Mouse (Mus musculus) testis, adult 2 months (tissue): ENCODE results near the gene Gstm7. TPM values are rescaled to one million over a fixed set of nuclear protein-coding genes. Genes with fewer than 3 reads are reported as not detected.

ENCODE experiments used
- H3K27ac ChIP-seq: fragments of 200-500 bp; 2 replicates; pipeline ENCODE4 v1.5.1; 2012; ENCODE audit warnings: low read depth, low read length; ENCODE audit not compliant: control insufficient read depth, insufficient read depth
- H3K27me3 ChIP-seq: fragments of 200-500 bp; 2 replicates; pipeline ENCODE4 v1.6.1; 2012; ENCODE audit warnings: mild to moderate bottlenecking, low read length, moderate library complexity; ENCODE audit not compliant: control insufficient read depth, insufficient read depth
- H3K36me3 ChIP-seq: fragments of 200-500 bp; 2 replicates; pipeline ENCODE4 v1.6.1; 2012; ENCODE audit warnings: mild to moderate bottlenecking, low read length; ENCODE audit not compliant: control insufficient read depth, insufficient read depth
- H3K4me1 ChIP-seq: fragments of 200-500 bp; 2 replicates; pipeline ENCODE4 v1.6.1; 2012; ENCODE audit warnings: low read length; ENCODE audit not compliant: control insufficient read depth, insufficient read depth
- H3K4me3 ChIP-seq: fragments of 200-500 bp; 2 replicates; pipeline ENCODE4 v1.5.1; 2012; ENCODE audit warnings: low read depth, mild to moderate bottlenecking, low read length, moderate library complexity, mixed read lengths; ENCODE audit not compliant: control insufficient read depth
- CTCF ChIP-seq: fragments of 200-500 bp; IDR thresholded peaks from 2 replicates; pipeline ENCODE4 v1.5.1; 2012; ENCODE audit warnings: low read depth, mild to moderate bottlenecking, inconsistent platforms, low read length, moderate library complexity; ENCODE audit not compliant: control insufficient read depth, insufficient read depth, insufficient replicate concordance
- POLR2A ChIP-seq: fragments of 200-500 bp; IDR thresholded peaks from 2 replicates; pipeline ENCODE4 v1.6.1; 2012; ENCODE audit warnings: low read depth, mild to moderate bottlenecking, inconsistent platforms, low read length, moderate library complexity; ENCODE audit not compliant: control insufficient read depth
- polyA plus RNA-seq: library from polyadenylated mRNA; depleted of rRNA; stranded (reverse); fragments of >200 nt; gene quantifications from 2 replicates; pipeline ENCODE4 v1.2.3, GENCODE M21; 2012

Gstm7 gene
- polyA plus RNA-seq, 1 experiment: 85.5 TPM

DNA sequence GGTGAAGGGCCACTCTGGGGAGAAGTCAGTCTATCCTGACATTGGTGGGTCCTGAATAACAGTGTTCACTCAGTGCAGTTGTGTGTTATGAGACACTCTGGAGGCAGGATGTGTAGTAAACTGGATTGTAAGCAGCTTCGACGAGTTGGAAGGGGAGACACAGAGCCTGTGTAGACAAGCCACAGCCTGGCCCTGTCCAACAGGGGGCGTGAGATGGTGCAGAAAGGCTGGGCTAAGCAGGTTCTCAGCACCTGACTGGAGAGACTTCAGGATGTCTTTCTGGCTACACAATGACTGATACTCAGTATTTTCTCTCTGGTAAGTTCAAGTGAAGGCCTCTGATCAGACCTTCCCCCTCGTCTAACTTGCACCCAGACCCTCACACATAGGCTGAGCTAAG lies 14.1 kb upstream of the Gstm7 start:
- Histone ChIP-seq H3K36me3 (no peaks in the 10 kb centered on the region), H3K27ac (peak overlapping the region; percentile 73), H3K4me1 (peaks cover 6% of the 10 kb centered on the region), H3K27me3 (no peaks in the 10 kb centered on the region), H3K4me3 (no peak overlapping the region)
- no peak for TF ChIP-seq POLR2A
- no peak for TF ChIP-seq CTCF

- no peaks in the 10 kb centered on the region for H3K27me3 ChIP-seq
- no peaks in the 10 kb centered on the region for H3K36me3 ChIP-seq
- H3K4me3 ChIP-seq: peak within 1 kb of the TSS; percentile 50
- H3K27ac ChIP-seq: peak within 1 kb of the TSS; percentile 76
- TF ChIP-seq CTCF (peak; percentile 31; the same call in 1 of the 2 replicates), POLR2A (no peak)
- H3K4me1 ChIP-seq: peaks cover 6% of the 10 kb centered on the region
Observed at GRCm38 (mm10) chr3:107943239-107943990, 11.8 kb upstream of the Gstm7 start, which contains the start of gene Gstm6. TSS of gene Gstm6 (minus strand) at chr3:107943749.

DNA sequence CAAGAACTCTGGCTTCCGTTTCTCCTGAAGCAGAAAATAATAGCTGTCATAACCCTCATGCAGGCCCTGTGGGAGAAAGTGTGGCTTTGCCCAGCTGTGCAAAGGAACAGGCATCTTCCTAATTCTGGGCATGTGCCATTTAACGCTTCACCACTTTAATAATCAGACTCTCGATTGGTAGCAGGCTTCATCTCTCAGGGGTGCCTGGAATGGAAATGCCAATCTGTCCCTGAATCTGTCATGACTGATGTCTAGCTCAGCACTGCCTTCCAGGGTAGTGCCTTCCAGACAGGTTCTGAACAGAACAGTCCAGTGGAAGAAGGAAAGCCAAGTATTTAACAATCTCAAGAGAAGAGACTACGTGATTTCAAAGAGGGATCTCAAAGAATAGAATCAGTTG lies 9.6 kb upstream of the Gstm7 start:
- TF ChIP-seq CTCF: no peak
- TF ChIP-seq POLR2A: no peak
- Histone ChIP-seq H3K36me3 (no peaks in the 10 kb centered on the region), H3K27ac (peak overlapping the region; percentile 74), H3K4me1 (peaks cover 6% of the 10 kb centered on the region), H3K27me3 (no peaks in the 10 kb centered on the region), H3K4me3 (no peak overlapping the region)

DNA sequence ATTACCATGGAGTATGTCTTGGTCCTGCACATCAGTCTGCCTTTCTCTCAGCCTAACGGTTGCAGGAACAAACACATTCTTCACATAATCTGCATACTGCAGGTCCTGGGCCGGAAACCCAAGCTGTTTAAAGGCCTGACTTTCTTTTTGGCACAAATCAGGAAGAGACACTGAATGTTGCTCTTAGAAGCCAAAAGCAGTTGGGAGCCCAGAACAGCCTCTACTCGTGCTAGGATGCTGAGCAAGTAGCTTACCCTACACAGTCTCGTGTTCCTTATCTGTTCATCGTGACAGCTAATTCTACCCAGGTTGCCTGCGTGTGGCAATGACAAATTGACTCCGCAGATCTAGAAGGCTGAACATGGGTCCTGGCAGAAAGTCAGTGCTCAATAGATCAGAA lies 8.9 kb upstream of the Gstm7 start:
- Histone ChIP-seq H3K4me3 (no peak overlapping the region), H3K27me3 (no peaks in the 10 kb centered on the region), H3K36me3 (no peaks in the 10 kb centered on the region), H3K4me1 (peaks cover 3% of the 10 kb centered on the region), H3K27ac (peak overlapping the region; percentile 86)
- TF ChIP-seq CTCF (no peak), POLR2A (no peak)

DNA sequence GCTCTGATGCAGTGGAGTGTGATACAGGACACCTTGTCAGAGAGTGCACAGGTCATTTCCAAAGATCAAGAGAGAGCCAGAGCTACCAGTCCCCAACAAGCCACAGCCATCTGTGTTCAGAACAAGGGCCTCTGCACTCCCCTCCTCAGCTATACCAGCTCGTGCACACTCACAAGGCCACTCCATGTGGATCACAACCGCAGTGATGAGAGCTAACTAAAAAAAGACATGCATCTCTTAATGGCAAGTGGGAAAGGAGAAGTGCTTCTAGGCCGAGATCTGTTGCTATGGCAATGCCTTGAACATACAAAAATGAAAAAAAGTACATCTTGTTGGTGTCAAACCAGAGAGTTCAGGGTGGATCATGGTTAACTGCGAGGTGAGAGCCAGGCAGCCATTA lies 8.2 kb upstream of the Gstm7 start:
- no peak overlapping the region for H3K4me3 ChIP-seq
- H3K27ac ChIP-seq: peak overlapping the region; percentile 86
- H3K27me3 ChIP-seq: no peaks in the 10 kb centered on the region
- TF ChIP-seq POLR2A: no peak
- H3K4me1 ChIP-seq: peaks cover 2% of the 10 kb centered on the region; the same call in 1 of the 2 replicates
- no peaks in the 10 kb centered on the region for H3K36me3 ChIP-seq

- TF ChIP-seq CTCF (peak; percentile 93), POLR2A (no peak)
- Histone ChIP-seq H3K4me3 (no peak overlapping the region), H3K4me1 (peaks cover 2% of the 10 kb centered on the region; the same call in 1 of the 2 replicates), H3K36me3 (no peaks in the 10 kb centered on the region), H3K27ac (peak overlapping the region; percentile 86), H3K27me3 (no peaks in the 10 kb centered on the region)
Observed at GRCm38 (mm10) chr3:107939403-107939802, 7.8 kb upstream of the Gstm7 start.

- H3K4me1 ChIP-seq: no peaks in the 10 kb centered on the region; the same call in 1 of the 2 replicates
- H3K4me3 ChIP-seq: no peak overlapping the region
- H3K27me3 ChIP-seq: no peaks in the 10 kb centered on the region
- H3K36me3 ChIP-seq: no peaks in the 10 kb centered on the region
- peak overlapping the region; percentile 71 for H3K27ac ChIP-seq
- TF ChIP-seq POLR2A (no peak), CTCF (no peak)
Observed at GRCm38 (mm10) chr3:107935888-107936287, 4.3 kb upstream of the Gstm7 start.

GRCm38 (mm10) chr3:107935268-107935667 lies 3.7 kb upstream of the Gstm7 start:
- peak overlapping the region; percentile 32; the same call in 1 of the 2 replicates for H3K27ac ChIP-seq
- TF ChIP-seq CTCF: no peak
- no peak for TF ChIP-seq POLR2A
- no peak overlapping the region for H3K4me3 ChIP-seq
- no peaks in the 10 kb centered on the region for H3K36me3 ChIP-seq
- no peaks in the 10 kb centered on the region for H3K27me3 ChIP-seq
- H3K4me1 ChIP-seq: no peaks in the 10 kb centered on the region; the same call in 1 of the 2 replicates
